Mouse (Mus musculus) MEL (cell line): Measurements from ENCODE around the gene Tm4sf4. TPM values are rescaled to one million over a fixed set of nuclear protein-coding genes. Genes with fewer than 3 reads are reported as not detected.

Source experiments
- DNase-seq: peaks from one replicate; pipeline ENCODE4 v3.0.0; 2011; ENCODE audit warnings: low read depth, low spot score
- H3K27ac ChIP-seq: 2 replicates; pipeline ENCODE4 v1.5.1; 2012; ENCODE audit warnings: low read depth, mild to moderate bottlenecking, control low read depth, low read length, moderate library complexity; ENCODE audit not compliant: control insufficient read depth
- H3K27me3 ChIP-seq, 2 experiments: fragments of 150-350 bp in 1 of 2; sonication (generic) in 1 of 2; 2 replicates each; pipeline ENCODE4 v1.6.1; 2012; ENCODE audit warnings: low read length in 2 of 2, mild to moderate bottlenecking in 2 of 2, improper control_type of control experiment in 1 of 2, moderate library complexity in 1 of 2; ENCODE audit not compliant: insufficient read depth in 2 of 2, control insufficient read depth in 1 of 2
- H3K36me3 ChIP-seq, 2 experiments: 2 replicates each; pipeline ENCODE4 v1.6.1; 2012 to 2014; ENCODE audit warnings: low read length in 2 of 2, improper control_type of control experiment in 1 of 2, inconsistent platforms in 1 of 2, mild to moderate bottlenecking in 1 of 2; ENCODE audit not compliant: insufficient read depth in 2 of 2, control insufficient read depth in 1 of 2
- H3K4me1 ChIP-seq, 2 experiments: fragments of 150-350 bp in 1 of 2; sonication (generic) in 1 of 2; 2 replicates each; pipeline ENCODE4 v1.6.1; 2012; ENCODE audit warnings: low read length in 2 of 2, improper control_type of control experiment in 1 of 2, mild to moderate bottlenecking in 1 of 2; ENCODE audit not compliant: insufficient read depth in 2 of 2, control insufficient read depth in 1 of 2
- H3K4me3 ChIP-seq, 2 experiments: fragments of 150-350 bp in 1 of 2; sonication (generic) in 1 of 2; 2 replicates each; pipeline ENCODE4 v1.5.1; 2012; ENCODE audit warnings: low read depth in 2 of 2, low read length in 2 of 2, mild to moderate bottlenecking in 2 of 2, moderate library complexity in 2 of 2, control low read depth in 1 of 2, improper control_type of control experiment in 1 of 2; ENCODE audit not compliant: control insufficient read depth in 1 of 2, insufficient read depth in 1 of 2
- H3K79me2 ChIP-seq: 2 replicates; pipeline ENCODE4 v1.6.1; 2012; ENCODE audit warnings: mild to moderate bottlenecking, low read length, moderate library complexity; ENCODE audit not compliant: control insufficient read depth, poor library complexity, insufficient read depth
- H3K9ac ChIP-seq: 2 replicates; pipeline ENCODE4 v1.6.1; 2012; ENCODE audit warnings: low read depth, mild to moderate bottlenecking, control low read depth, low read length, moderate library complexity; ENCODE audit not compliant: control insufficient read depth, poor library complexity, severe bottlenecking
- H3K9me3 ChIP-seq: fragments of 150-350 bp; sonication (generic); replicated peaks from 2 replicates; pipeline ENCODE4 v1.6.1; 2012; ENCODE audit warnings: mild to moderate bottlenecking, low read length, improper control_type of control experiment, moderate library complexity; ENCODE audit not compliant: insufficient read depth
- CHD2 ChIP-seq: IDR thresholded peaks from 2 replicates; pipeline ENCODE4 v1.6.1; 2011; ENCODE audit warnings: low read length, improper control_type of control experiment
- CTCF ChIP-seq, 3 experiments: IDR thresholded peaks in 2 of 3; conservative IDR thresholded peaks in 1 of 3; 2 replicates each; pipeline ENCODE4 v1.5.1; 2011 to 2012; ENCODE audit warnings: low read length in 3 of 3, low read depth in 2 of 3, mild to moderate bottlenecking in 2 of 3, improper control_type of control experiment in 1 of 3, inconsistent platforms in 1 of 3, mixed read lengths in 1 of 3, moderate library complexity in 1 of 3; ENCODE audit not compliant: control insufficient read depth in 1 of 3, insufficient read depth in 1 of 3, poor library complexity in 1 of 3, severe bottlenecking in 1 of 3
- ELF1 ChIP-seq: IDR thresholded peaks from 2 replicates; pipeline ENCODE4 v1.6.1; 2014; ENCODE audit warnings: low read depth, mild to moderate bottlenecking, inconsistent platforms, low read length, improper control_type of control experiment, moderate library complexity
- EP300 ChIP-seq, 2 experiments: IDR thresholded peaks; 2 replicates each; pipeline ENCODE4 v1.6.1; 2011; ENCODE audit warnings: improper control_type of control experiment in 2 of 2, low read length in 2 of 2, low read depth in 1 of 2, mild to moderate bottlenecking in 1 of 2
- ETS1 ChIP-seq: IDR thresholded peaks from 2 replicates; pipeline ENCODE4 v1.6.1; 2012; ENCODE audit warnings: low read depth, mild to moderate bottlenecking, inconsistent platforms, low read length, improper control_type of control experiment, moderate library complexity
- GABPA ChIP-seq: IDR thresholded peaks from 2 replicates; pipeline ENCODE4 v1.6.1; 2012; ENCODE audit warnings: low read depth, mild to moderate bottlenecking, inconsistent platforms, low read length, improper control_type of control experiment, moderate library complexity
- JUND ChIP-seq: IDR thresholded peaks from 2 replicates; pipeline ENCODE4 v1.6.1; 2011; ENCODE audit warnings: low read depth, mild to moderate bottlenecking, improper control_type of control experiment, low read length
- MAFK ChIP-seq: IDR thresholded peaks from 2 replicates; pipeline ENCODE4 v1.6.1; 2011; ENCODE audit warnings: low read depth, mild to moderate bottlenecking, low read length, improper control_type of control experiment, borderline replicate concordance
- MAX ChIP-seq: IDR thresholded peaks from 2 replicates; pipeline ENCODE4 v1.6.1; 2011; ENCODE audit warnings: low read length, improper control_type of control experiment
- MAZ ChIP-seq: IDR thresholded peaks from 2 replicates; pipeline ENCODE4 v1.6.1; 2012; ENCODE audit warnings: low read depth, mild to moderate bottlenecking, inconsistent platforms, low read length, improper control_type of control experiment
- MYB ChIP-seq: IDR thresholded peaks from 2 replicates; pipeline ENCODE4 v1.6.1; 2011; ENCODE audit warnings: mild to moderate bottlenecking, low read depth, low read length, improper control_type of control experiment
- POLR2A ChIP-seq, 2 experiments: IDR thresholded peaks; 2 replicates each; pipeline ENCODE4 v1.6.1; 2011 to 2012; ENCODE audit warnings: low read length in 2 of 2, mild to moderate bottlenecking in 2 of 2, control low read depth in 1 of 2, improper control_type of control experiment in 1 of 2, low read depth in 1 of 2, moderate library complexity in 1 of 2; ENCODE audit not compliant: control insufficient read depth in 1 of 2, insufficient read depth in 1 of 2, poor library complexity in 1 of 2
- POLR2AphosphoS2 ChIP-seq: IDR thresholded peaks from 2 replicates; pipeline ENCODE4 v1.6.1; 2011; ENCODE audit warnings: low read length, improper control_type of control experiment
- RAD21 ChIP-seq: IDR thresholded peaks from 2 replicates; pipeline ENCODE4 v1.6.1; 2011; ENCODE audit warnings: mild to moderate bottlenecking, low read depth, low read length, improper control_type of control experiment
- TAL1 ChIP-seq: IDR thresholded peaks from 2 replicates; pipeline ENCODE4 v1.6.1; 2012; ENCODE audit warnings: mild to moderate bottlenecking, inconsistent platforms, low read length, moderate library complexity, mixed read lengths
- TBP ChIP-seq: IDR thresholded peaks from 2 replicates; pipeline ENCODE4 v1.8.0; 2011; ENCODE audit warnings: low read depth, low read length, improper control_type of control experiment
- TCF12 ChIP-seq: IDR thresholded peaks from 2 replicates; pipeline ENCODE4 v1.6.1; 2014; ENCODE audit warnings: low read depth, mild to moderate bottlenecking, inconsistent platforms, low read length, improper control_type of control experiment, moderate library complexity
- UBTF ChIP-seq: IDR thresholded peaks from 2 replicates; pipeline ENCODE4 v1.6.1; 2012; ENCODE audit warnings: low read depth, mild to moderate bottlenecking, inconsistent platforms, low read length, improper control_type of control experiment, moderate library complexity, borderline replicate concordance; ENCODE audit not compliant: insufficient read depth
- USF2 ChIP-seq, 2 experiments: IDR thresholded peaks; 2 replicates each; pipeline ENCODE4 v1.6.1; 2011 to 2012; ENCODE audit warnings: improper control_type of control experiment in 2 of 2, low read length in 2 of 2, borderline replicate concordance in 1 of 2, inconsistent platforms in 1 of 2, low read depth in 1 of 2, mild to moderate bottlenecking in 1 of 2; ENCODE audit not compliant: insufficient read depth in 1 of 2
- ZMIZ1 ChIP-seq: IDR thresholded peaks from 2 replicates; pipeline ENCODE4 v1.6.1; 2012; ENCODE audit warnings: low read depth, mild to moderate bottlenecking, inconsistent platforms, low read length, improper control_type of control experiment, moderate library complexity
- polyA plus RNA-seq, 2 experiments: library from polyadenylated mRNA; stranded (reverse) in 1 of 2; unstranded in 1 of 2; fragments of >175 nt in 1 of 2; fragments of >200 nt in 1 of 2; gene quantifications; 2 replicates each; pipeline versions ENCODE4 v1.2.1 to v1.2.4; 2012; ENCODE audit warnings: low replicate concordance in 2 of 2, low read depth in 1 of 2; ENCODE audit not compliant: insufficient read length in 2 of 2, insufficient read depth in 1 of 2, missing spikeins in 1 of 2
- total RNA-seq: library from RNA; depleted of rRNA; stranded (reverse); fragments of 300-350 nt; gene quantifications from 2 replicates; pipeline ENCODE4 v1.2.3, GENCODE M21; 2012; rRNA removed

Gene Tm4sf4
- total and polyA plus RNA-seq, 3 experiments = not detected

GRCm38 (mm10) chr3:57486068-57486467 is 61.0 kb downstream of the Tm4sf4 start:
- Histone ChIP-seq H3K36me3 (no peaks in the 10 kb centered on the region), H3K27me3 (no peaks in the 10 kb centered on the region), H3K27ac (no peak overlapping the region), H3K9me3 (no peaks in the 10 kb centered on the region), H3K9ac (no peak overlapping the region), H3K79me2 (no peaks in the 10 kb centered on the region), H3K4me3 (no peak overlapping the region), H3K4me1 (no peaks in the 10 kb centered on the region)
- no peak for DNase-seq
- TF ChIP-seq MYB (no peak), TCF12 (no peak), POLR2A (IDR thresholded peaks at IDR 0.05; ENCODE audit: control insufficient read depth in 1 of 2, insufficient read depth in 1 of 2, low read depth in 1 of 2, low read length in 2 of 2, poor library complexity in 1 of 2) (no peak), ZMIZ1 (no peak), JUND (no peak), MAX (no peak), EP300 (IDR thresholded peaks at IDR 0.05; ENCODE audit: low read depth in 1 of 2, low read length in 2 of 2) (no peak), ELF1 (no peak), MAFK (no peak), MAZ (no peak), TBP (no peak)

- TF ChIP-seq EP300 (IDR thresholded peaks at IDR 0.05; ENCODE audit: low read depth in 1 of 2, low read length in 2 of 2) (no peak), CTCF (IDR thresholded peaks at IDR 0.05 in 2 of 3, conservative IDR thresholded peaks at IDR 0.05 in 1 of 3; ENCODE audit: control insufficient read depth in 1 of 3, insufficient read depth in 1 of 3, low read depth in 2 of 3, low read length in 3 of 3, poor library complexity in 1 of 3, severe bottlenecking in 1 of 3) (no peak), RAD21 (no peak), GABPA (no peak), UBTF (no peak), POLR2A (IDR thresholded peaks at IDR 0.05; ENCODE audit: control insufficient read depth in 1 of 2, insufficient read depth in 1 of 2, low read depth in 1 of 2, low read length in 2 of 2, poor library complexity in 1 of 2) (no peak), USF2 (IDR thresholded peaks at IDR 0.05; ENCODE audit: borderline replicate concordance in 1 of 2, insufficient read depth in 1 of 2, low read depth in 1 of 2, low read length in 2 of 2) (no peak), POLR2AphosphoS2 (no peak), TAL1 (no peak), CHD2 (no peak), ETS1 (no peak)
- TF ChIP-seq, all 39 proteins: peak for 0
- no peak for DNase-seq
- no peak overlapping the region for H3K9ac ChIP-seq
- H3K27me3 ChIP-seq = no peaks in the 10 kb centered on the region
- H3K27ac ChIP-seq = no peak overlapping the region
- no peaks in the 10 kb centered on the region for H3K4me1 ChIP-seq
- H3K4me3 ChIP-seq = no peak overlapping the region
- H3K9me3 ChIP-seq = no peaks in the 10 kb centered on the region
- H3K36me3 ChIP-seq = no peaks in the 10 kb centered on the region
- H3K79me2 ChIP-seq = no peaks in the 10 kb centered on the region
These were observed 62.5 kb downstream of the Tm4sf4 start for GRCm38 (mm10) chr3:57487455-57488153.

Other genes with a start within 250 kb of the Tm4sf4 start
- not detected in 2 replicates for gene Tm4sf1, start 123.3 kb upstream of the Tm4sf4 start, total RNA-seq
- gene Tm4sf1, start 123.3 kb upstream of the Tm4sf4 start, polyA plus RNA-seq = not detected
- not detected in 2 replicates for gene Wwtr1, start 150.6 kb downstream of the Tm4sf4 start, total RNA-seq
- gene Wwtr1, start 150.6 kb downstream of the Tm4sf4 start, polyA plus RNA-seq = not detected
- 46.6 and 47.7 TPM in 2 replicates for gene Commd2, start 226.4 kb downstream of the Tm4sf4 start, total RNA-seq
- 10 to 100 TPM in 1 of 2 experiments, not detected in 1; 61.6 TPM for gene Commd2, start 226.4 kb downstream of the Tm4sf4 start, polyA plus RNA-seq